Mouse (Mus musculus) neural tube, embryonic 10.5 days (tissue): ENCODE measurements at regions not wholly inside any gene's neighbourhood (a gene's known extent, or its start where the extent isn't known, plus 50 kb on each side); places are given as distances from the start of the nearest gene placed in this dataset.

Experiments
- DNase-seq: peaks from one replicate; pipeline ENCODE4 v3.0.0-alpha.2; 2017; ENCODE audit warnings: low spot score; ENCODE audit errors: extremely low spot score

DNA sequence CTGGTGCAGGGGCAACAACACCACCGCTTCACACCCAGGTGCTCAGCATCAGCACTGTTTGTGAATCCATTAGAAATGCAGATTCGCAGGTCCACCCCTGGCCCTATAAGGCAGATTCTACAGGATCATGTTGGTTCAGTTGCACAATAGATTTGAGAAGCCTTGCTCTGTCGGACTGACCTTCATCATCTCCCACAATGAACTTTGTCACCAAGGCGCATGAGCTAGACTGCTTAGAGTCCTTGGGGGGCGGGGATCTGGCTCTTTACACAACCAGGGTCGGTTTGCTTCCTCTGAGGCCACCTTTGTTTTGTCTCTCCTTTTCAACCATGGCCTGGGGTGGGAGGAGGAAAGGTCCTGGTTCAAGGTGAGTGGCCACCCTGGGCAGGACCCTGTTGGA, 209.7 kb downstream of the Igsf11 start:
- DNase-seq = no peak

DNA sequence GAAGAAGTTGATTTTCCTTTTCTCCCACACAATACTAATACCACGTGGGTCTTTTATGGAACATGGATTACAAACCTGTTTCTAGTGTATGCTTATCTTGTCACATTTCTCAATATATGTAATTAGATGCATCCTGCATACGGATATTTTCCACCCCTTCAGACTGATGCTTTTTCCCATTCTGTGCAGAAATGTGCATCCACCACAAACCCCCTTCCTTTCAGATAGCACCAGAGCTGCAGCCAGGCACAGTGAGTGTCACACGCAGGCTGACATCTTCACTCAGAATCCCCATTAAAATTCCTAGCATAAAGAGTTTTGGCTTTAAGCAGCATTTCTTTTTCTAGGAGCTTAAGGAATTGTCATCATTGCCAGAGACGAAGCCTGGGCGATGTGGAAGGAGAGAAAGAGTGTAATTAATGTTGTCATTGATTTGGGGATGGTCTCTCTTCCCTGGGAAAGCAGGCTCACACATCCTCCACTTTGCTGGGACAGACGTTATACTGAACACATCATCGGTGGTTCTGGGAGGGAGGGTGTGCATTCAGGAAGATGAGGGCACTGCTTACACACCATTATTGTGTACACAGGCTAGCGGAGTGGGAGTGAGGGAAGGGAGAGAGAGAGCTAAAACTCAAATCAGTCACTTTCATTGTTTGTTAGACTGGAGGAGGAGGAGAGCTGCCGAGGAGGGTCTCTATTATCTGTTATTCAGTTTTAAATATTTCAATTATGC, 211.1 kb downstream of the Igsf11 start:
- DNase-seq = no peak

DNA sequence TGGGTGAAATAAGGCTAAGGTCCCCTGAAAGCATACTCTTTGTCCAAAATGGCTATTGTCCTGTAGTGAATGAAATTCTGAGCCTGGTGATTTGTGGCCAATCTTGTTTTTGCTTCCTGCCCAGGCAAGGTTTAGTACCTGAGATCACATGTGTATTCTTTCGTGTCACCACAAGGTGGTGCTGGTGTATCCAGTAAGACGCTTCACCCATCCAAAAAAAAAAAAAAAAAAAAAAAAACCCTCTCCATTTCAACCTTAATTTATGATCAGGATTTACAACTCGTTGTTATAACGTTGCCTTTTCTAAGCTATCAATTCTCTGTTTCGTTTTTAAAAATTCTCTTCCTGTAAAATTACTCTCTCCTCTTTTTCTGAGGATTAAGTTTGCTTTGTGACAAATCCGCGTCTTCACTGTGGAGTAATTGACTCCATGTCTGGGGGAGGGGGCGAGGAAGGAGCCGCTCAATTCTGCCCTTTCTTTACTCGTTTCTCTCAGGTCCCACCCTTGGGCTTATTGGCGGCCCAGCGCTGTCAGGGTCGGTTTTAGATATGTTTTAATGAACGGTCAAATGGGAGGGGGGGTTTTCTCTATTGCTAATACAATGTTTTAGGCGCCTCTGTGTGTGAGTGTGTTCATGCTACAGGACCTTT, 217.0 kb downstream of the Igsf11 start:
- no peak for DNase-seq

DNA sequence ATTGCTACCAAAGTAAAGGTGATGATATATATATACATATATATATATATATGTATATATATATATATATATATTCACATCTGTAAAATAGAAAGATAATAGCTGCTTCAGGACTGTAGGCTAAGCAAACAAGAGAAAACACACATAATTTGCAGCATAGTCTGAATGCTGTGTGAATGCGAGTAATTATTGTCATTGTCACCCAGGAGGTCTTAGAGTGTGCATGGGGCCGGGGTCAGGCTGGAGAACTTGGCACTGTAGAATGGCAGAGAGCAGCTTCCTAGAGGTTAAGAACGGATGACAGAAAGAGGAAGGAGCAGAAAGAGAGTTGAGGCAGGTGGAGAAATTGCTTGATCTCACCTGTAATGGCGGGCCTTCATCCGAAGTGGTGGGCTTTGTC, 217.6 kb downstream of the Igsf11 start:
- no peak for DNase-seq

DNA sequence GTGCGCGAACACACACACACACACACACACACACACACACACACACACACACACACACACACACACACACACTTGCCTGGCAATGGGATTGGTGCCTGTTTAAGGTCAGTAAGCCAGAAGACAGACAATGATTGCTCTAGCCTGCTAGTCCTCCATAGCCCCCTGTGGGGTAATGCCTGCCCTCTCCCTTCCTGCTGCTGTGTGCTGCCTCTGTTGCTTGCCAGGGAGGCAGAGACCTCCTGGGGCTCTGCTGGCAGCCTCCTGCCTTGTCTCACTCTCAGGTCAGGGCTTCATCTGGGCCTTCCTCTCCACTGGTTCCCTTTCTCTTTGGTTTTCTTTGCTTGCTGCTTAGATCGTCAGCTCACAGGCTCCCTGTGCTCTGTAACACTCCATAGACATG, 225.6 kb downstream of the Igsf11 start:
- no peak for DNase-seq

DNA sequence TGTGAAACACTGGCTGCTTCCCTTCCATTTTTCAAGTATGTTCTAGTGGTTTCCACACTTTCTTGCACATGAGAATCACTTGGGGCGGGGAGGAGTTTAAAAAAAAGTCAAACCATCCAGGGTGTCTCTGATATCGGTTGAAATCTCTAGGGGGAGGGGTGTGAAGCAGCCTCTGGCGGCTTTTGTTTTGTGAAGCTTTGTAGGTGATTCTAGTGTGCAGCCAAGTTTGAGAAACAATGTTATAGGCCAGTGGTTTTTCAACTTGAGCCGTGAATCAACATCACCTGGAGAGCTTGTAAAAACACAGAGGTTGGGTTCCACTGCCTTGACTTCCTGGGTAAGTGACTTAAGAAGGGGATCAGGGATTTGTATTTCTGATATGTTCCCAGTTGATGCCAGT, 227.3 kb downstream of the Igsf11 start:
- no peak for DNase-seq

DNA sequence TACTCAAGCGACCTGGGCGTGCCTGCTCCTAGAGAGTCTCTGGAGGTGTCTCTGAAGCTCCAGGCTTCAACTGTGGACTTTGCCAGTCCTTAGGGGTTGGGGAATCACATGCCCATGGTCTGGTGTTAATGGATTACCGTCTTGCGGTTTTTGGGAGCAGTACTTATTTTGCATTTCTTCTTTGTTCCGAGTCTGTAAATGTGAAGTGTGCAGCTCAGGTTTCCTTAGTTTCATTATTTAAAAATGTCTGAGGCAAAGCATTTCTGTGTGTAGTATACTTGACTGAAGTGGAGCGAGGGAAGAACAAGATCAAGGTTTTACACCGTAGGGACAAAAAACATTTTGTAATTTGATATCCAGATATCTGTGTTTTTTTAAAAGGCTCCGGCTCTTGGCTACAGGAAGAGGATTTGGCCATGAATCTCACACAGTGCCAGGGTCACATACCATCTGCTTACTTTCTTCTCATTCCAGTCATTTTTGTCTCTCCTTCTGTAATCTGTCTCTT, 231.0 kb downstream of the Igsf11 start:
- DNase-seq = no peak

DNA sequence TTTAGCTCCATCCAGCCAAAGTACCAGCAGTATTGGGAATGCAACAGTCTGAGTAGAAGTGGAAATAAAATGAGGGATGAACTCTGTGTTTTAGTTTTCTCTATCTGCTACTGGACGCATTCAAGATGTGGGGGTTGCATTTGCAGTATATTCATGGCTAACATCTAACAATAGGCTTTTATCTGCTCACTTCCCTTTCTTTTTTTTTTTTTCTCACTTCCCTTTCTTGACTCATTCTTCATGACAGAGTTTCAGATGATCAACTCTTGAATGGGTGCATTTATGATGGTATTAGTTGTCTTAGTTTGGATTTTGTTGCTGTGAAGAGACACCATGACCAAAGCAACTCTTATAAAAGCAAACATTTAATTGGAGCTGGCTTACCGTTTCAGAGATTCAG, 240.0 kb downstream of the Igsf11 start:
- no peak for DNase-seq

DNA sequence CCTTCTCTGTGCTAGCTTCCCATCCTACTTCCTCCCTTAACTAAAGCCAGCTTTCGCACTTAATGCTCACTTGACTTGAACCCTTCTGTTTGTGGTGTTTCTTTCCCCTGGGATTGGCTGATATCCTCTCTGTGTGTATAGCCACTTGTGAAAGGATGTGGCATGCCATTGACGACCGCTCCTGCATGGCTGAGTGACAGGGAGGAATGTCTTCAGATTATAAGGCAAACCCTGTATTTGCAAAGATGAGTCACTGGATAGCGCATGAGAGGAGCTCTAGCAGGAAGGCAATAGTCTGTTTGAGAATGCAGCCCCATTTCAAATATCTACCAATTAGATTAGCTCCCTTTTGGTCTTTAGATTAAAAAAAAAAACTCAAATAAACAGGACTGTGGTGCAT, 243.3 kb downstream of the Igsf11 start:
- no peak for DNase-seq

DNA sequence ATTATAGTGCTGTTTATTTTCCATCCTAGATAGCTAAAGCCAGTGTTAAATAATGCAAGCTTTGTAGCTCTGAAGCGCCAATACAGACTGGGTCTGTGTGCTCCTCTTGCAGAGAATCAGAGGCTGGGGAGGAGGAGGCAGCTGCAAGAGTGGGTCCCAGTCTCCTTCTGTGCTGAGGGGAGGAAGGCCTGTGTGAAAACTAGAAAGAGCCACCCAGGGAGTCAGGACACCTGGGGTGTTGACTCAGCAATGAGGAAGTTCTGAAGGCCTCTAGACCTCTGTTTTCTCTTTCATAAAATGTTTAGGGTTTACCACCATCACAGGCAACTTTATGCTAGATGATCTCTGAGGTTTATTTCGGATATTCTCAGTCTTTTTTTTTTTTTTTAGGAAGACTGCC, 254.7 kb downstream of the Igsf11 start:
- DNase-seq = no peak

DNA sequence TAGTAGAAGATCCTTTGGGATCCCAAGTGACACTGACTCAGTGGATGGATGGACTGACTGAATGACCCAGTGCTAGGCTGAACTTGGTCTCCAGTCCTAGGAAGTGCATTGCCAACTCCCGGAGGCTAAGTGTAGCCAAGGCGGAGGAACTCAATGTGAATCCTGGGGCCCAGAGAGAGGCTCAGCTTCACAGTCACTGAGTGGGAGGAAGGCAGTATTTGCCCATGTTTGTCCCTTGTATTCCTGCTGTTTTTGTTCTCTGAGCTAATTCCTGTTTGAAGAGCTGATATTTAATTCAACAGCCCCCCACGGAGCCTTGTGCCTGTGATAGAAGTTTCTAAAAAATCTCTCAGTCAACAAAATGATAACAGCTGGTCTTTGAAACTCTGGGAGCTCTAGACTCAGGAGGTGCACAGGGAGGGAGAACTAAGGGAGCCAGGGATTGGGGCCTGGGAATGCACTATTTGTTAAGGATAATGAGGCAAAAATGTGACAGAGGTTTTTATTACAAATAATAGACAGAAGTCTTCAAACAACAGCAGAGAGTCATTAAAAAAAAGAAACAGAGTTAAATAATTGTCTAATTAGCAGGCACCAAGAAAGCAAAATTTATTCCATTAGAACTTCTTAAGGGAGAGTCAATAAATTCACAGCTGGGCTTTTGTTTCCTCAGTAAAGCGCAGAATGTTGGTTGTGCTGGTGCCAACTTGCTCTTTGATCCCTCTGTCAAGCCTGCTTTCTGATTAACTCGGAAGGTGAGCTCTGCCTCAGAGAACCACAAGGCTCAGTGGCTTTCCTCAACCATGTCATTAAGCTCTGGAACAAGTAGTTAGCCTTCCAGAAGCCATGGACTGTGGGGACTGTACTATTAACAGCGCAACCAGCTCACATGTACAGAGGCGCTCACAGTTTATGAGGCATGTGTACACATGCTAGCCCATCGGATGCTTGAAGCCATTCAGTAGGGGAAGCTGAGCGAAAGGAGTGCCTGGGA, 259.2 kb downstream of the Igsf11 start:
- no peak for DNase-seq

DNA sequence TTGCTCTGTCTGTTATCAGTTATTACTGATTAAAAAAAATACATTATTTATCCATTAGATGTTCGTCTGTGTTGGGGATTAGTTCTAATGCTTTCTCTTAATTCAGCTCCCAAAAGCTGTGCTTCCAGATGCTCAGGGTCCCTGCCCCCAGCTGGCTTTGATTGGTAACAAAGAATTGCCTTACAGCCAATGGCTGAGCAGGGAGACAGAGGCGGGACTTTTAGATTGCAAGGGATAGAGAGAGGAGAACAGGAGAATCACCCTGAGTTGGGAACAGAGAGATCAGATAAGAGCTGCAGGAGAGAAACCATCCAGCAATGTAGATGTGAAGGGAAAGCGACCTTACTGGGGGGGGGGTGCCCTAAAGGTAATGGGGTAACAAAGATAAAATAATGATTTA, 266.4 kb downstream of the Igsf11 start:
- no peak for DNase-seq

DNA sequence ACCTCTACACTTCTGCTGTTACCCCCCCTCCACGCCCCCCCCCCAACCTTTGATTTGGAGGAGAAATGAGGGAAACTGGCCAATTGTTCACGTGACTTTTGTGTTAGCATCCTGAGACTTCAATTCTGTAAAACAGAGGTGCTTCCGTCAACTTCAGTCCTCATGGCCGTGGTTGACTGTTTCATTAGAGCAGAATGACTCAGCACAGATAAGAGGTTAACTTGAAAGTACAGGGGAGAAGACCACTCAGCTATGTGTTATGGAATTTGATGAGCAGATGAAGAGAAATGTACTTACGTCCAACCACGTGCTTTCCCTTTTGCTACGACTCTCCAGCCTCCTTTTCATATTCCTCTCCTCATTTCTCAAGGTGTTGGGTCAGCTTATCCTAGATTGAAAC, 267.3 kb downstream of the Igsf11 start:
- DNase-seq = no peak

DNA sequence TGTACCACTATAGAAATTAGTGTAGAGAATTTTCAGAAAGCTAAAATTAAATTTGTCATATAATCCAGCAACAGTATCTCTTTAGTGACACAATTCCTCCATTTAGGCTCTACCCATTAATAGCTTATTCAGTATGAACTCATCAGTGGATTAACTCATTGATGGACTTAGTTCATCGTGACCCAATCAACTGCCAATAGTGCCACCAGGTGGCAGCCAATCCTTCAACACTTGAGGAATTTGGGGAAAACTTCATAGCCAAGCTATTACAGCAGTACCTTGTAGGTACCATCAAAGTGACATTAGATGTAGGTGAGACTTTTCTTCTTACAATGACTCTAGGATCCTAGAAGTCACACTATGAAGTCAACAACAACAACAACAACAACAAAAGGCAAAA, 270.2 kb downstream of the Igsf11 start:
- DNase-seq = no peak

DNA sequence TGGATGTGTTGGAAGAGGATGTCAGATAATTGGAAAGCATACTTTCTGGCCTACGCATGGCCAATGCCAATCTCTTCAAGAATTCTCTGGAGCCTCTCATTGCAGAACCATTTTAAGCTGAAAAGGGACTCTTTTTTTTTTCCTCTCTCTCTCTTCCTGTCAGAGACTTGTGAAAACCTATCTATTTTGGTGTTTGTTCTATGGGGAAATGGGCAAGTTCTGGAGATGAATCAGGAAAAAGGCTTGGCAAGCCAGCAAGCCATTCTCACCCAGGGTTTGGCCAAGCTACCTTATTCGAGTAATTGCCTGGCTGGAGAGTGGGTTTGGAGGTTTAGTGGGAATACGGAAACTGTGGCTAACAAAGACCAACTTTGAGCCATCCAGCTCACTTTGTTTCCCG, 299.4 kb downstream of the Igsf11 start:
- DNase-seq = no peak

DNA sequence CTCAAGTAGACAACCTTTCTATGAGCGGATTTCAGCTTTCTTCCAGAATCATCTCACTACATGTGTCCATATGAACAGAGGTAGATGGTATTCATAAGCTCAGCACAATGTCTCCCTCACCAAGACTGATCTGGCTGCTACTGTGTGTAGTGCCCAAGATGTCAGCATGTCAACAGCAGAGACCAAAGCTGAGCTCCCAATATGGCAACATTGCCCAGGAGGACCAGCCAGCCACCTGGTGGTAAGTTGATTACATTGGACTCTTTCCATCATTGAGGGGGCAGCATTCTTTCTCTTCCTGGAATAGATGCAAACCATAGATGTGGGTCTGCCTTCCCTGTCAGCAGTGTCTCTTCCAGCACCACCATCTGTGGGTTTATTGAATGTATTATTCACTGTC, 303.0 kb downstream of the Igsf11 start:
- DNase-seq = no peak

DNA sequence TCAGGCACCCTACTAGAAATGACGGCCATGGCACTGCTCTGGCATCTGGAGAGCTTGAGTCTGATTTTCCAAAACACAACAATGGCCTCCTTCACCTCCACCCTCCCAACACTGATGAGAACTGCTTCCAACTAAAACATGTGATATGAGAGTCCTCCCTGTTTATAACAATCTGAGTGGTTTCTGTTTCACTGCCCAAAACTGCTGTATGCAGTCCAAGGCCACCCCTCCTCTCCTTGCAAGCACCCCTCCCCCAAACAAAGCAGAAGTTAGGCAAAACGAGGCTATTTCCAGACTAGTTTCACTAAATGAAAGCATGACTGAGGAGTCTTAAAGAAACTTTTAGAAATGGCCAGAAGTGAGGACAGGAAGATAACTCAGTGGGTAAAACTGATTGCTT, 304.4 kb downstream of the Igsf11 start:
- DNase-seq = no peak

DNA sequence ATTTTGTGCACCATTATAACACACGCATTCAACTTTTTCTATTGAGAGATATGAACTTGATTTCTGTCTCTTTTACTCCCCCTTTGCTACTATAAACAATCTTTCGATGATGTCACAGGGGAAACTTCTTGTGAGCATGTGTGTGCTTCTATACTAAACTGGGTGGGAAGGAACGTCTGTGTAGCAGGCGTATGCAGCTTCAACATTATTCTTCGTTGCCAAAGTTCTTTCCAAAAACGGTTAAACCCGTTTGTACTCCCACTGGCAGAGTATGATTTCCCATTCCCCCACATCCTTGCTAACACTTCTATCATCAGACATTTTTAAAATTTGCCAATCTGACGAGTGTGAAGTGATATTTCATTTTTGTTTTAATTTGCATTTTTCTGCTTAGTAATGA, 331.1 kb downstream of the Igsf11 start:
- DNase-seq = no peak

DNA sequence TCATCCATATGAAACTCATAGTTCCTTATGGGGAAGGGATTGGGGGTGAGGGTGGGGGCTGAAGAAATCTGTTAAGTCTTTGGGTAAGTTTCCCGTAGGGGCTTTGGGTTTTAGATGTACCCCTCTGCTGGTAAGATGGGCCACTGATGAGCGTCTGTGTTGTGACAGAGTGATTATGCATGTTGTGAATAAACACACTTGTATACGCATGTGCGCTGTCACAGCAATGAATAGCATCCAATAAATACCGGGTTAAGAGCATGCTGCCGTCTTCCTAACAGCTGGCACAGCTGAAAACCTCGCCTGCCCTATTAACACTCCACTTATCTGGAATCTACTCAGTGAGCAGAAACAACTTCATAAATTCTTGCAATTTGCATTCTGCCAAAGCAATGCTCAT, 337.0 kb downstream of the Igsf11 start:
- DNase-seq = no peak

DNA sequence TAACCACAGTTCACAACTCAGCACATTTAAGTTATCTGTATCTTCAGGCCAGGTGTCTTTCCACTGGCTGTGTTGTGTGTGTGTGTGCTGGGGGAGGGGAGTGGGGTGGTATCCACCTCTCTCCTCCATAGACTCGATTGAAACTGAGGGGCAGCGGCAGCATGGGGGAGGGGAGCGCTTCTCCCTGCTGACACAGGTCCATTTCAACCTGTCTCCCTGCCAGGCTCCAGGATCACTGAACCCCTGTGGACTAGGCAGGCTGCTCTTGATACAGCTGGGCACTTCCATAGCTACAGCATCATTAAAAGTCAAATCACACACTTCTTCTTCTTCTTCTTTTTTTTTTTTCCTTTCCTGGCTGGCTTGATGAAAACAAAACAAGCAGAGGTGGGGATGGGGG, 338.0 kb downstream of the Igsf11 start:
- DNase-seq = no peak

DNA sequence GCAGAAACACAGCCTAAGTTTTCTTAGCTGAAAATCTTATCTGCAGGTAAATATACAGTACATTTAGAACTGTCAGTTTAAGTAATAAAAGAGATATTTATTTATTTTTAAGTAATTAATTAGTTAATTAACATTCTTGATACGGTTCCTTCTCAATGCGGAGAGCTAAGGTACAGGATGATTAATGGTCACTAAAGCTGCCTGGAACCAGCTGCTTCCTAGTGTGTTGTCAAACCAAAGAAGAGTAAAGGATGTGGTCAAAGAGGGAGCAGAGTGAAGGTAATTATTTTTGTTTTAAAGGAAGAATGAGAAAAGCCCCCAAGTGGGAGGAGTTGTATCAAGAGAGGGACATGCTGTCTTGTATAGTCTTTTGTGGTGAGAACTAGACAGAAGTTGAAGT, 341.8 kb downstream of the Igsf11 start:
- no peak for DNase-seq

DNA sequence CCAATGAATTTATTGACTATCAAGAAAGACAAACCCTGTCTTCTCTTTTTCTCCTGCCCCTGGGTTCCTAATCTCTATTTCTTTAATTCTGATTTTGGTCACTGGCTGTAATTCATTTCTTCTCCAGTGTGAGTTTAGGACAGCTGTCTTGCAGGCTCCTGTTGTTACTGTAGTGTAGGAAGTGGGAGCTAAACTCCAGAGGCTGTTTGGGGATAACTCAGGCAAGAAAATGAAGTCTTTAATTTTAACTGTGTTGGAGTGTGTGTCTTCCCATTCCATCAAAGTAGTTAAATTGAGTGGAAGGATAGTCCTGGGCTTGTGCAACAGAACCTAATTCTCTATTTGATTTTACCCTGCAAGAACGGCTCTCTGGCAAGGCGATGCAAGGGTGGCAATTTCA, 381.0 kb downstream of the Igsf11 start:
- DNase-seq = no peak
